Mouse (Mus musculus): ENCODE data around the gene Irx5. TPM values are rescaled to one million over a fixed set of nuclear protein-coding genes. Genes with fewer than 3 reads are reported as not detected.

Gene Irx5
- polyA plus RNA-seq, 1 experiment from 2014 or later, result 0.30 TPM

- Histone ChIP-seq H3K27me3 (replicated peaks; ENCODE audit: control insufficient read depth, insufficient read depth, low read length) (peaks cover 63% of the 10 kb centered on the region), H3K4me2 (ENCODE audit: low read length) (no peak overlapping the region; the same call in 1 of the 2 replicates), H3K9me3 (ENCODE audit: control insufficient read depth, low read length) (no peaks in the 10 kb centered on the region), H3K4me1 (replicated peaks; ENCODE audit: control insufficient read depth, insufficient read depth, low read length) (peaks cover 39% of the 10 kb centered on the region), H3K9ac (replicated peaks; ENCODE audit: low read depth, low read length) (no peak overlapping the region), H3K36me3 (ENCODE audit: control insufficient read depth, insufficient read depth) (no peaks in the 10 kb centered on the region), H3K27ac (ENCODE audit: low read length) (no peak overlapping the region), H3K4me3 (replicated peaks; ENCODE audit: low read length) (no peak overlapping the region)
- WGBS, result 3% methylated on average over 35 of the region's 35 CpGs
- no peak for ATAC-seq
These were observed 1.8 kb downstream of the Irx5 start for GRCm38 (mm10) chr8:92359000-92359832.

DNA sequence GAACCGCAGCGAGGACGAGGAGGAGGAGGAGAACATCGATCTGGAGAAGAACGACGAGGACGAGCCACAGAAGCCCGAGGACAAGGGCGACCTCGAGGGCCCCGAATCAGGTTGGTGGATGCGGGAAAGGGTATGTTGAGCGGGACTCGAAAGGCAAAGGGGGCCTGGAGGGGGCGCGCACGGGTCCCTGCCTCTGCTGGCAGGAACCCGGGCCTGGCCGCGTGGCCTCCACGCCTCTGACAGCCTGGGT, 2.3 kb downstream of the Irx5 start:
- no peak for ATAC-seq
- Histone ChIP-seq H3K9ac (replicated peaks; ENCODE audit: low read depth, low read length) (no peak overlapping the region), H3K27me3 (replicated peaks; ENCODE audit: control insufficient read depth, insufficient read depth, low read length) (peaks cover 69% of the 10 kb centered on the region), H3K4me3 (replicated peaks; ENCODE audit: low read length) (peak overlapping the region; percentile 17), H3K9me3 (ENCODE audit: control insufficient read depth, low read length) (no peaks in the 10 kb centered on the region), H3K4me2 (ENCODE audit: low read length) (peak overlapping the region; percentile 28), H3K36me3 (ENCODE audit: control insufficient read depth, insufficient read depth) (no peaks in the 10 kb centered on the region), H3K4me1 (replicated peaks; ENCODE audit: control insufficient read depth, insufficient read depth, low read length) (peaks cover 39% of the 10 kb centered on the region), H3K27ac (ENCODE audit: low read length) (no peak overlapping the region)
- under 1% methylated on average over 21 of the region's 21 CpGs for WGBS

DNA sequence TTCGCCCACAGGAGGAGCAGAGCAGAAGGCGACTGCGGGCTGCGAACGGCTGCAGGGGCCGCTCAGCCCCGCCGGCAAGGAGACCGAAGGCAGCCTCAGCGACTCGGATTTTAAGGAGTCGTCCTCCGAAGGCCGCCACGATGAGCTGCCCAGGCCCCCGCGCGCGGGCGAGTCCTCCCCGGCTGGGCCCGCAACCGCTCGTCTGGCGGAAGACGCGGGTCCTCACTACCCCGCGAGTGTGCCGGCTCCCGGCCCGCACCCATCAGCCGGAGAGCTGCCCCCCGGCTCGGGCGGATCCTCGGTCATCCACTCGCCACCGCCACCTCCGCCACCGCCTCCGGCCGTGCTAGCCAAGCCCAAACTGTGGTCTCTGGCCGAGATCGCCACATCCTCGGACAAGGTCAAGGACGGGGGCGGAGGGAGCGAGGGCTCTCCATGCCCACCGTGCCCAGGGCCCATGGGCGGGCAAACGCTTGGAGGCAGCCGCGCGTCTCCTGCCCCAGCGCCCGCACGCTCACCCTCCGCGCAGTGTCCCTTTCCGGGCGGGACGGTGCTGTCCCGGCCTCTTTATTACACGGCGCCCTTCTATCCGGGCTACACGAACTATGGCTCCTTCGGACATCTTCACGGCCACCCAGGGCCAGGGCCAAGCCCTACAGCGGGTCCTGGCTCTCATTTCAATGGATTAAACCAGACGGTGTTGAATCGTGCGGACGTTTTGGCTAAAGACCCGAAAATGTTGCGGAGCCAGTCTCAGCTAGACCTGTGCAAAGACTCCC, 2.8 kb downstream of the Irx5 start:
- Histone ChIP-seq H3K9ac (replicated peaks; ENCODE audit: low read depth, low read length) (no peak overlapping the region), H3K4me3 (replicated peaks; ENCODE audit: low read length) (peak overlapping the region; percentile 17), H3K27ac (ENCODE audit: low read length) (no peak overlapping the region), H3K4me2 (ENCODE audit: low read length) (peak overlapping the region; percentile 28), H3K9me3 (ENCODE audit: control insufficient read depth, low read length) (no peaks in the 10 kb centered on the region), H3K36me3 (ENCODE audit: control insufficient read depth, insufficient read depth) (no peaks in the 10 kb centered on the region), H3K4me1 (replicated peaks; ENCODE audit: control insufficient read depth, insufficient read depth, low read length) (peaks cover 39% of the 10 kb centered on the region), H3K27me3 (replicated peaks; ENCODE audit: control insufficient read depth, insufficient read depth, low read length) (peaks cover 70% of the 10 kb centered on the region)
- under 1% methylated on average over 77 of the region's 77 CpGs for WGBS
- no peak for ATAC-seq

DNA sequence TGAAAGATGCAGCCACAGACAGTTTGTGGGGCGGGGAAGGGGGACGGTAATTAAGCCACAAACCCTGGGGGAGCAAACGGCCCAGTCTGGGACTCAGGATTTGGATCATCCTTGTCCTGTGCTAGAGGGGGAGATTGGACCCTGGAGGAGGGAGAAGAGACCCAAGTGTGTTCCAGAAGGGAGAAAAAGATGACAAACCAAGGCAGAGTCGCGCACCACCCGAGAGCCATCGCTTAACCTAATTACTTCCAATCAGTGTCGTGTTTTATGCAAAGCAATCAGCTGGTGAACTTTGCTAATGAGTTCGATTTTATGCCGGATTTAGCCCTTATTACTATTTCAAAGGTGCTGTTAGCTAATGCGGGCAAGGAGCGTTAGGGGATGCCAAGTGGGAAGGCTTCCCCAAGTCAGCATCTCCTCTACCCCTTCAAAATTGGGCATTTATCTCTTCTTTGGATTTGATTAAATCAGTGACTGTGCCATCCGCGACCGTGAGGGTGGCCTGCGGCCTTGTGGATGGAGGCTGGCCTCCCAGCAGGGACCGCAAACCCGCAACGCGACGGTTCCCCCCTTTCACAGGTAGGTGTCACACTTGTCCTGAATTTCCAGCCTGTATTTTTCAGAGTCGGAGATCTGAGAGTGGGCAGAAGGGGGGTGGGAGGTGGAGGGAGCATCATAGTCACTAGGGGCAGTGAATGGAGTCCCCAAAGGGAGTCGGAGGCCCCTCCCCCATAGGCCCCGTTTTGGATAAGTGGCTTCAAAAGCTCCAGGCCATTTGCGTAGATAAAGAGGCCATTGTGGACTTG, 4.3 kb downstream of the Irx5 start:
- Histone ChIP-seq H3K9ac (replicated peaks; ENCODE audit: low read depth, low read length) (no peak overlapping the region), H3K27ac (ENCODE audit: low read length) (no peak overlapping the region), H3K27me3 (replicated peaks; ENCODE audit: control insufficient read depth, insufficient read depth, low read length) (peaks cover 74% of the 10 kb centered on the region), H3K4me2 (ENCODE audit: low read length) (no peak overlapping the region), H3K4me1 (replicated peaks; ENCODE audit: control insufficient read depth, insufficient read depth, low read length) (peaks cover 28% of the 10 kb centered on the region), H3K4me3 (replicated peaks; ENCODE audit: low read length) (no peak overlapping the region), H3K36me3 (ENCODE audit: control insufficient read depth, insufficient read depth) (no peaks in the 10 kb centered on the region), H3K9me3 (ENCODE audit: control insufficient read depth, low read length) (no peaks in the 10 kb centered on the region)
- 2% methylated on average over 25 of the region's 25 CpGs for WGBS
- ATAC-seq, result peak; percentile 21; the same call in 1 of the 2 replicates

DNA sequence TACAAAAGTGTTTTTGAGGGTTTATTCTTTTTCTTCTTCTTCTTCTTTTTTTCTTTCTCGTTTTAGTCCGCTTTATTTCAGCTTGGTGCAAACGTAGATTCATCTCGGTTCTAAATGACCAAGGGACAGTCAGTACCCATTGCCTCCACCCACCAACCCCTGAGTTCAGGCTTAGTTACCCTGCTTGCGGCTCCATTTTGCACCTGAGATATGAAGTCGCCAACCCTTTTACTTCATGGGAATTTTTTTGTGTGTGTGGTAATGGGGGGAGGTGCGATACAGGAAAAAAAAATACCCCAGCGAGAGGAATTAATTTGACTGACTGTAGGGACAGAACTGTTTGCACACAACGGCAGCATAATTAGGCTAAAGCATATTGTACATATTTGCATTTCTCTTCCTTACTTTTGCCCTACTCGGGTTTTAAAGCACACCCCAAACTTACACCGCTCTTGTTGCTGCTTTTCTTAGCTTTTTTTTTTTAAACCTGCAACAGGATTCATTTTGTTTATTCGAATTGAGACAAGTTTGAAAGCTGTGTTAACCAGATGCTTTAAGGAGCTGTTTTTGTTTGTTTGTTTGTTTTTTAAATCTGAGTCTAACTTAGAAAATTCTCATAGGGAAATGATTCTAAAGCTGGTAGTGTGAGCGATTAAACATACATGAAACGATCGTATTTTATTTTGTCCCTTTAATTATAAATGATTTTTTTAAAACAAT, 5.1 kb downstream of the Irx5 start:
- Histone ChIP-seq H3K4me3 (replicated peaks; ENCODE audit: low read length) (no peak overlapping the region), H3K9ac (replicated peaks; ENCODE audit: low read depth, low read length) (no peak overlapping the region), H3K27me3 (replicated peaks; ENCODE audit: control insufficient read depth, insufficient read depth, low read length) (peaks cover 75% of the 10 kb centered on the region), H3K4me2 (ENCODE audit: low read length) (no peak overlapping the region), H3K4me1 (replicated peaks; ENCODE audit: control insufficient read depth, insufficient read depth, low read length) (peaks cover 20% of the 10 kb centered on the region), H3K9me3 (ENCODE audit: control insufficient read depth, low read length) (no peaks in the 10 kb centered on the region), H3K27ac (ENCODE audit: low read length) (no peak overlapping the region), H3K36me3 (ENCODE audit: control insufficient read depth, insufficient read depth) (no peaks in the 10 kb centered on the region)
- ATAC-seq, result no peak
- 3% methylated on average over 15 of the region's 15 CpGs for WGBS

DNA sequence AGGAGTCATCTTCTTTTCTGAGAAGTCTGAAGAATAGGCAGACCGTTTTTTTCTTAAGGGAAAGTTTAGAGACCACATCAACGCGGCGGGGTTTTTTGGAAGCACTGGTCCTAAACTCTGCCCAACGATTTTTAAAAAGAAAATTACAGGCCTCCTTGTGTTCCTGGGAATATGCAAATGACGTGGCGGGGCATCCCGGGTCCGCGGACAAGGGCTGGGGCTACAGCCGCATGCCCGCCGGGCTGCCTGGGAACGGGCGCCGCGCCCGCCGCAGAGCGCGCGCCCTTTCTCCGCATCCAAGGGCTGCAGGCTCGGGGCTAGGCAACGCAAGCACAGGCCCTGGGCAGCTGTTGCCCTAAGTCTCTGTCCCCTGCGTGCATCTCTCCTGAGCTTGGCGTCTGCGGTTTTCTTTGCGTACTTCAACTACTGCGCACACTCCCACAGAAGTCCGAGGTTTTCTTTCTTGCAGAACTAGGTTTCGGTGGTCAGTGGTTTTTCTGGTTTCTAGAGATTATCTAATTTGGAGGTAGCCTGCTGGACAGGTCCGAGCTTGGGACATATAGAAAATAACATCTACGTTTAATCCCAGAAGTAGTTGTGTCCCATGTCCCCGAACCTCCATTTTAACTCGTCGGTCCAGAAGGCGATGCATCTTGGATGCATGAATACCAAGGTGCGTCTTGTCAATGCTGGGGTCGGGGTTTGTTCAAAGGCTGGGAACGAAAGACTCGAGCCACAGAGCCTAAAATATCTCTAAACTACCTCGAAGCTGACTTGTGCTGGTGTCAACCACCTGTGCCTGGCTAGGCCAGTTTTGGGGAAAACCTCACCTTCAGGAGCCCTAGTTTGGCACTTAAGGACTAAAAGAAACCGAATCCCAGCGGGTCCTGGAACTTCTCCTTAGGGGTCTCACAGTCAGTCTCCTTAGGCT, 6.1 kb downstream of the Irx5 start:
- H3K4me1 ChIP-seq (replicated peaks; ENCODE audit: control insufficient read depth, insufficient read depth, low read length), result peaks cover 11% of the 10 kb centered on the region
- no peak overlapping the region for H3K9ac ChIP-seq (replicated peaks; ENCODE audit: low read depth, low read length)
- no peaks in the 10 kb centered on the region for H3K36me3 ChIP-seq (ENCODE audit: control insufficient read depth, insufficient read depth)
- H3K27ac ChIP-seq (ENCODE audit: low read length), result no peak overlapping the region
- no peak overlapping the region for H3K4me2 ChIP-seq (ENCODE audit: low read length)
- peaks cover 77% of the 10 kb centered on the region for H3K27me3 ChIP-seq (replicated peaks; ENCODE audit: control insufficient read depth, insufficient read depth, low read length)
- no peaks in the 10 kb centered on the region for H3K9me3 ChIP-seq (ENCODE audit: control insufficient read depth, low read length)
- WGBS, result 2% methylated on average over 45 of the region's 45 CpGs
- ATAC-seq, result no peak
- H3K4me3 ChIP-seq (replicated peaks; ENCODE audit: low read length), result no peak overlapping the region

DNA sequence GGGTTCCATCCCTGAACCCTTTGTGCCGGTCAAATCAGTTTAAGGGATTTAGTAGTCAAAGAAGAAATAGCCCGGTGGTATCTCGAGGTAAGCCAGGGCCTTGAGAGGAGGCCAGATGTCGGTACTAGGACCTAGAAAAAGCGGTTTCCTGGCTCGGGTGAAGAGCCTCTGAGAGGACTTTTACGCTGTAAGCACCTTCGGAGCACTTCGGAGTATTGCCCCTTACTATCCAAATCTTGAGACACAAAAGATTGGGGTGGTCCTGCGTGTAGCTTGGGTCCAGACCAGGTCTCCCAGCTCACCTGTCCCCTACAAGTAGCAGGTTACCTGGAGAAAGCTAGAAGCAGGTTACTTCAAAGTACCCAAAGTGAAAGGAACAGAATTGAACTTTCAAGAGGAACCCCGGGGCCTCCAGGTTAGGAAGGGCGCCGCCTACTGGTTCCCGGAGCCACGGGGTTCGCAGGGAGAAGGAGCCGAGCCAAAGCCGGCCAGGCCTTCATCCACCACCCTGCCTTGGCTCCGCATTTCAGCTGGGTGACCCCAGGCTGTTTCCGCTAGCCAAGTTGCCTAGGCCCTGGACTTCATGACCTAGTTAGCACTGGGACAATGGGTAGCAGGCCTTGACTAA, 6.8 kb downstream of the Irx5 start:
- no peak overlapping the region for H3K9ac ChIP-seq (replicated peaks; ENCODE audit: low read depth, low read length)

GRCm38 (mm10) chr8:92364776-92365240, 7.4 kb downstream of the Irx5 start:
- Histone ChIP-seq H3K9me3 (ENCODE audit: control insufficient read depth, low read length) (no peaks in the 10 kb centered on the region), H3K9ac (replicated peaks; ENCODE audit: low read depth, low read length) (no peak overlapping the region), H3K4me1 (replicated peaks; ENCODE audit: control insufficient read depth, insufficient read depth, low read length) (peaks cover 8% of the 10 kb centered on the region), H3K27ac (ENCODE audit: low read length) (no peak overlapping the region), H3K36me3 (ENCODE audit: control insufficient read depth, insufficient read depth) (no peaks in the 10 kb centered on the region), H3K27me3 (replicated peaks; ENCODE audit: control insufficient read depth, insufficient read depth, low read length) (peaks cover 81% of the 10 kb centered on the region), H3K4me2 (ENCODE audit: low read length) (no peak overlapping the region), H3K4me3 (replicated peaks; ENCODE audit: low read length) (no peak overlapping the region)
- no peak for ATAC-seq
- WGBS, result 12% methylated on average over 20 of the region's 20 CpGs

More for the DNA sequence above, 6.8 kb downstream of the Irx5 start:
- Histone ChIP-seq H3K9me3 (ENCODE audit: control insufficient read depth, low read length) (no peaks in the 10 kb centered on the region), H3K4me3 (replicated peaks; ENCODE audit: low read length) (no peak overlapping the region), H3K36me3 (ENCODE audit: control insufficient read depth, insufficient read depth) (no peaks in the 10 kb centered on the region), H3K4me1 (replicated peaks; ENCODE audit: control insufficient read depth, insufficient read depth, low read length) (peaks cover 10% of the 10 kb centered on the region), H3K27me3 (replicated peaks; ENCODE audit: control insufficient read depth, insufficient read depth, low read length) (peaks cover 81% of the 10 kb centered on the region), H3K27ac (ENCODE audit: low read length) (no peak overlapping the region), H3K4me2 (ENCODE audit: low read length) (no peak overlapping the region)
- ATAC-seq, result no peak
- WGBS, result under 1% methylated on average over 20 of the region's 20 CpGs
